Mouse (Mus musculus): ENCODE data around the gene Dlx4.

- TF ChIP-seq CTCF (IDR thresholded peaks at IDR 0.05; ENCODE audit: control insufficient read depth, insufficient read depth, low read length) (no peak), POLR2A (IDR thresholded peaks at IDR 0.05; ENCODE audit: borderline replicate concordance, control insufficient read depth, low read depth, low read length) (no peak)
These were observed 4.4 kb upstream of the Dlx4 start for GRCm38 (mm10) chr11:95150269-95151049.

Measured in bone marrow, adult 2 months (tissue).